ENCODE assay signal across 31 mouse cellular contexts in genomic region chr3:129226681-129227080, GRCm38 (mm10). TPM values are rescaled to one million over a fixed set of nuclear protein-coding genes. Genes with fewer than 3 reads are reported as not detected.
A peak's percentile ranks its signal among the peaks of the same experiment; 100 is the strongest.
DNase-seq lines count a peak whose midpoint lies in the region; ATAC-seq and TF ChIP-seq lines count a peak whose summit lies in the region.
"Had no signal": no experiment of that assay in that cellular context is flagged by ENCODE, and none has a peak within 500 bp of the region (broad histone marks: within the 10 kb centered on the region; RNA-seq: fewer than 3 reads in every experiment).

No protein-coding gene starts in this region.

- H3K36me3 ChIP-seq in heart, embryonic 15.5 days, result no peaks in the 10 kb centered on the region
- no peaks in the 10 kb centered on the region for H3K36me3 ChIP-seq in embryonic facial prominence, embryonic 10.5 days (replicated peaks)
- no peaks in the 10 kb centered on the region for H3K36me3 ChIP-seq in limb, embryonic 10.5 days
- H3K36me3 ChIP-seq: embryonic facial prominence, embryonic 15.5 days; hindbrain, embryonic 10.5 days; liver, embryonic 15.5 days; lung, embryonic 15.5 days; midbrain, embryonic 15.5 days; neural tube, embryonic 13.5 days; stomach, embryonic 15.5 days had no signal

- no peak for TF ChIP-seq CTCF in layer of hippocampus, adult 2 months (conservative IDR thresholded peaks at IDR 0.05)

- H3K9me3 ChIP-seq in heart, embryonic 15.5 days (replicated peaks), result no peaks in the 10 kb centered on the region
- no peaks in the 10 kb centered on the region for H3K9me3 ChIP-seq in embryonic facial prominence, embryonic 10.5 days
- H3K9me3 ChIP-seq in limb, embryonic 10.5 days (replicated peaks), result no peaks in the 10 kb centered on the region
- H3K9me3 ChIP-seq: embryonic facial prominence, embryonic 15.5 days; hindbrain, embryonic 10.5 days; liver, embryonic 15.5 days; lung, embryonic 15.5 days; midbrain, embryonic 15.5 days; neural tube, embryonic 13.5 days; stomach, embryonic 15.5 days had no signal

- H3K4me3 ChIP-seq in heart, embryonic 15.5 days, result no peak overlapping the region
- H3K4me3 ChIP-seq in embryonic facial prominence, embryonic 10.5 days, result no peak overlapping the region
- no peak overlapping the region for H3K4me3 ChIP-seq in limb, embryonic 10.5 days
- H3K4me3 ChIP-seq in layer of hippocampus, adult 2 months, result no peak overlapping the region
- H3K4me3 ChIP-seq: embryonic facial prominence, embryonic 15.5 days; hindbrain, embryonic 10.5 days; left cerebral cortex, adult 2 months; liver, embryonic 15.5 days; lung, embryonic 15.5 days; midbrain, embryonic 15.5 days; myocyte; neural tube, embryonic 13.5 days; stomach, embryonic 15.5 days had no signal

- no peak overlapping the region for H3K27ac ChIP-seq in heart, embryonic 15.5 days
- no peak overlapping the region for H3K27ac ChIP-seq in embryonic facial prominence, embryonic 10.5 days (replicated peaks)
- no peak overlapping the region for H3K27ac ChIP-seq in limb, embryonic 10.5 days
- H3K27ac ChIP-seq in layer of hippocampus, adult 2 months, result no peak overlapping the region
- H3K27ac ChIP-seq: embryonic facial prominence, embryonic 15.5 days; hindbrain, embryonic 10.5 days; left cerebral cortex, adult 2 months; liver, embryonic 15.5 days; lung, embryonic 15.5 days; midbrain, embryonic 15.5 days; neural tube, embryonic 13.5 days; stomach, embryonic 15.5 days had no signal

- peaks cover 59% of the 10 kb centered on the region for H3K27me3 ChIP-seq in heart, embryonic 15.5 days
- peaks cover 78% of the 10 kb centered on the region for H3K27me3 ChIP-seq in embryonic facial prominence, embryonic 10.5 days (replicated peaks; ENCODE audit: low read depth, poor library complexity, severe bottlenecking)
- H3K27me3 ChIP-seq in limb, embryonic 10.5 days (ENCODE audit: low read depth, poor library complexity, severe bottlenecking), result peaks cover 76% of the 10 kb centered on the region

- no peak for ATAC-seq in heart, embryonic 15.5 days (replicated peaks; ENCODE audit: insufficient number of reproducible peaks, insufficient read depth, low FRiP score, low read depth)
- ATAC-seq: activated CD4-positive, CD25-positive, alpha-beta regulatory T cell, adult 4 months; forebrain, embryonic 14.5 days; intestine, postnatal 0 days; midbrain, embryonic 15.5 days had no signal

- H3K4me1 ChIP-seq in heart, embryonic 15.5 days (replicated peaks), result peaks cover 12% of the 10 kb centered on the region
- peaks cover 33% of the 10 kb centered on the region for H3K4me1 ChIP-seq in embryonic facial prominence, embryonic 10.5 days
- H3K4me1 ChIP-seq in limb, embryonic 10.5 days, result peaks cover 21% of the 10 kb centered on the region
- H3K4me1 ChIP-seq: liver, embryonic 15.5 days; midbrain, embryonic 15.5 days had no signal

- DNase-seq in embryo, embryonic 10.5 days (ENCODE audit: low spot score), result peak; percentile 23
- no peak for DNase-seq in embryo, embryonic 10 days (ENCODE audit: low spot score)
- no peak for DNase-seq in heart, adult 8-10 months (ENCODE audit: low spot score)
- peak; percentile 19 for DNase-seq in embryonic facial prominence, embryonic 10.5 days (ENCODE audit: low spot score)
- peak; percentile 33 for DNase-seq in limb, embryonic 10.5 days (ENCODE audit: low spot score)
- no peak for DNase-seq in thymus, postnatal 14 days
- DNase-seq in layer of hippocampus, adult 2 months (ENCODE audit: low spot score in 2 of 2), result no peak
- DNase-seq: adrenal gland, postnatal 10 days; cerebellum, adult 18-20 months; cerebellum, postnatal 14 days; left cerebral cortex, postnatal 4 days; liver; lung, postnatal 36 days; right cerebral cortex, adult 18-20 months; thymus, adult 2 months had no signal

- H3K4me2 ChIP-seq in heart, embryonic 15.5 days, result peak overlapping the region; percentile 19; the same call in 1 of the 2 replicates
- H3K4me2 ChIP-seq: embryonic facial prominence, embryonic 15.5 days; liver, embryonic 15.5 days; lung, embryonic 15.5 days; midbrain, embryonic 15.5 days; neural tube, embryonic 13.5 days; stomach, embryonic 15.5 days had no signal

- no peak overlapping the region for H3K9ac ChIP-seq in heart, embryonic 15.5 days
- H3K9ac ChIP-seq: embryonic facial prominence, embryonic 15.5 days; liver, embryonic 15.5 days; lung, embryonic 15.5 days; midbrain, embryonic 15.5 days; neural tube, embryonic 13.5 days; stomach, embryonic 15.5 days had no signal

- 6% methylated on average over 6 of the region's 6 CpGs for WGBS in heart, embryonic 15.5 days
- WGBS in embryonic facial prominence, embryonic 10.5 days, result under 1% methylated on average over 6 of the region's 6 CpGs
- WGBS in limb, embryonic 10.5 days, result 2% methylated on average over 6 of the region's 6 CpGs

RNA-seq across cellular contexts. Expression of gene Pitx2, which starts 27.0 kb away (rescaled TPM):
- 15.0 and 19.2 TPM in 2 replicates for polyA plus RNA-seq in heart, embryonic 15.5 days (2015; fragmentation: Nextera tagmentation; extraction: Ambion mirVana)
- 1 to 10 TPM in 1 of 4 experiments, under 1 TPM in 3; 0.57 to 1.4 (median 0.69) TPM for total RNA-seq in heart, adult 8-10 months (2022)
- 41.4 and 43.8 TPM in 2 replicates for polyA plus RNA-seq in embryonic facial prominence, embryonic 10.5 days (2016; fragmentation: Nextera tagmentation; extraction: Ambion mirVana)
- 25.6 and 39.1 TPM in 2 replicates for polyA plus RNA-seq in limb, embryonic 10.5 days (2016; fragmentation: Nextera tagmentation; extraction: Ambion mirVana)
- not detected for total RNA-seq in layer of hippocampus, adult 2 months (2021)
- total RNA-seq: granulocyte monocyte progenitor cell, adult 5-6 weeks; layer of hippocampus, postnatal 10 days; left cerebral cortex, adult 2 months; left cerebral cortex, postnatal 4 days; megakaryocyte-erythroid progenitor cell, adult 5-6 weeks had no signal
- polyA plus RNA-seq: activated CD4-positive, CD25-positive, alpha-beta regulatory T cell, adult 4 months had no signal

Comparison
In these comparisons a context has a peak if more than half of its experiments do, and no peak if none do; other contexts are left out.
1. DNase-seq: peak in embryo, embryonic 10.5 days (single experiment), embryonic facial prominence, embryonic 10.5 days (single experiment) and limb, embryonic 10.5 days (single experiment); none in embryo, embryonic 10 days (single experiment), heart, adult 8-10 months (single experiment), thymus, postnatal 14 days (single experiment) and layer of hippocampus, adult 2 months (0 of 2).